9 mouse cellular contexts compared by ENCODE assay signal in the genomic region with DNA sequence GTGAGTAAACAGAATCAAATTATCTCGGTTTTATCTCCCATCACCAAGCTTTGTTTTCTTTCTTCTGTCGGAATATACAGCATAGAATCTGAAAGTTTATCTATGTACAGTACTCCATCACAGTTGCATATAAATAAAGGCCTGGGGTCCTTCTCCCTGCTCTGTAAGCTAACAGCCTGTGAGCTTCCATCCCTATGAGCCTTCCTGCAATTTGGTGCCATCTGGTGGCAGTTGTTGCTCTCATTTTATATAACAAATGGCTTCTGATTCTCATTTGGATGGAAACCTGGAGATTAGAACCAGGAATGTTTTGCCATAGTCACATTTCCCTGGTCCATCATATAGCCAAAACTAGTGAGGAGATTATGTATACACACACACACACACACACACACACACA.
DNase-seq lines count a peak whose midpoint lies in the region; ATAC-seq and TF ChIP-seq lines count a peak whose summit lies in the region.
"Had no signal": no experiment of that assay in that cellular context is flagged by ENCODE, and none has a peak within 500 bp of the region (broad histone marks: within the 10 kb centered on the region; RNA-seq: fewer than 3 reads in every experiment).

No protein-coding gene starts in this region.

- TF ChIP-seq CTCF in kidney, postnatal 0 days (IDR thresholded peaks at IDR 0.05; ENCODE audit: low read depth) = peak; percentile 79

- DNase-seq in kidney, postnatal 0 days (ENCODE audit: low spot score) = peak; percentile 71
- DNase-seq in ZHBTc4 (ENCODE audit: low read depth, low spot score) = peak; percentile 45
- DNase-seq in embryonic facial prominence, embryonic 11.5 days (ENCODE audit: low spot score) = peak; percentile 73
- peak; percentile 78 for DNase-seq in layer of hippocampus, adult 11-12 months (ENCODE audit: low spot score)
- DNase-seq in midbrain, embryonic 14.5 days = peak; percentile 89
- no peak for DNase-seq in thymus, postnatal 0 days (ENCODE audit: low spot score)
- DNase-seq in heart, adult 11 months = no peak

- ATAC-seq in kidney, postnatal 0 days (replicated peaks; ENCODE audit: low FRiP score, low read depth) = no peak
- no peak for ATAC-seq in kidney, embryonic 16.5 days (ENCODE audit: low FRiP score, low TSS enrichment)
- no peak for ATAC-seq in embryonic facial prominence, embryonic 11.5 days (replicated peaks; ENCODE audit: insufficient number of reproducible peaks, low FRiP score, low TSS enrichment, low read depth)
- peak; percentile 67; the same call in 1 of the 2 replicates for ATAC-seq in midbrain, embryonic 14.5 days (ENCODE audit: low FRiP score, low TSS enrichment)

- WGBS in kidney, postnatal 0 days = 36% methylated on average over 2 of the region's 2 CpGs
- 38% methylated on average over 2 of the region's 2 CpGs for WGBS in kidney, embryonic 16.5 days
- 45% methylated on average over 2 of the region's 2 CpGs for WGBS in embryonic facial prominence, embryonic 11.5 days
- WGBS in midbrain, embryonic 14.5 days = 36% methylated on average over 2 of the region's 2 CpGs

- no peaks in the 10 kb centered on the region for H3K36me3 ChIP-seq in kidney, postnatal 0 days (ENCODE audit: insufficient read depth, low read length)
- no peaks in the 10 kb centered on the region for H3K36me3 ChIP-seq in kidney, embryonic 16.5 days (ENCODE audit: insufficient read depth, low read length)
- no peaks in the 10 kb centered on the region for H3K36me3 ChIP-seq in embryonic facial prominence, embryonic 11.5 days (replicated peaks; ENCODE audit: control insufficient read depth, insufficient read depth, low read depth, low read length)
- H3K36me3 ChIP-seq in midbrain, embryonic 14.5 days (ENCODE audit: control insufficient read depth, insufficient read depth, low read length) = no peaks in the 10 kb centered on the region
- H3K36me3 ChIP-seq: embryonic facial prominence, embryonic 15.5 days had no signal

- H3K4me1 ChIP-seq in kidney, postnatal 0 days (replicated peaks; ENCODE audit: insufficient read depth, low read length) = no peaks in the 10 kb centered on the region
- H3K4me1 ChIP-seq in kidney, embryonic 16.5 days (ENCODE audit: insufficient read depth, low read length) = no peaks in the 10 kb centered on the region
- no peaks in the 10 kb centered on the region for H3K4me1 ChIP-seq in embryonic facial prominence, embryonic 11.5 days (ENCODE audit: control insufficient read depth, insufficient read depth, low read length)
- no peaks in the 10 kb centered on the region for H3K4me1 ChIP-seq in midbrain, embryonic 14.5 days (ENCODE audit: control insufficient read depth, insufficient read depth, low read length)
- H3K4me1 ChIP-seq: embryonic facial prominence, embryonic 15.5 days had no signal

- no peak overlapping the region for H3K9ac ChIP-seq in kidney, postnatal 0 days (ENCODE audit: low read depth, low read length)
- H3K9ac ChIP-seq in kidney, embryonic 16.5 days (replicated peaks; ENCODE audit: low read length) = no peak overlapping the region
- H3K9ac ChIP-seq in embryonic facial prominence, embryonic 11.5 days (replicated peaks; ENCODE audit: low read length) = no peak overlapping the region
- H3K9ac ChIP-seq in midbrain, embryonic 14.5 days (replicated peaks; ENCODE audit: low read length) = no peak overlapping the region
- H3K9ac ChIP-seq: embryonic facial prominence, embryonic 15.5 days had no signal

- no peak overlapping the region for H3K4me3 ChIP-seq in kidney, postnatal 0 days (replicated peaks; ENCODE audit: low read depth, low read length)
- H3K4me3 ChIP-seq in kidney, embryonic 16.5 days (ENCODE audit: low read length) = no peak overlapping the region
- no peak overlapping the region for H3K4me3 ChIP-seq in embryonic facial prominence, embryonic 11.5 days (ENCODE audit: low read depth, low read length)
- no peak overlapping the region for H3K4me3 ChIP-seq in midbrain, embryonic 14.5 days (replicated peaks; ENCODE audit: low read depth, low read length)
- H3K4me3 ChIP-seq: embryonic facial prominence, embryonic 15.5 days had no signal

- no peak overlapping the region for H3K27ac ChIP-seq in kidney, postnatal 0 days
- no peak overlapping the region for H3K27ac ChIP-seq in kidney, embryonic 16.5 days (ENCODE audit: low read length)
- H3K27ac ChIP-seq in embryonic facial prominence, embryonic 11.5 days (replicated peaks; ENCODE audit: low read depth, low read length) = no peak overlapping the region
- H3K27ac ChIP-seq in midbrain, embryonic 14.5 days (replicated peaks; ENCODE audit: low read depth, low read length) = no peak overlapping the region
- H3K27ac ChIP-seq: embryonic facial prominence, embryonic 15.5 days had no signal

- H3K27me3 ChIP-seq in kidney, postnatal 0 days (ENCODE audit: insufficient read depth, low read length) = no peaks in the 10 kb centered on the region
- no peaks in the 10 kb centered on the region for H3K27me3 ChIP-seq in kidney, embryonic 16.5 days (ENCODE audit: insufficient read depth, low read length)
- H3K27me3 ChIP-seq in embryonic facial prominence, embryonic 11.5 days (ENCODE audit: control insufficient read depth, insufficient read depth, low read length) = no peaks in the 10 kb centered on the region
- H3K27me3 ChIP-seq in midbrain, embryonic 14.5 days (ENCODE audit: control insufficient read depth, insufficient read depth, low read length) = no peaks in the 10 kb centered on the region
- H3K27me3 ChIP-seq: embryonic facial prominence, embryonic 15.5 days had no signal

- H3K9me3 ChIP-seq in kidney, postnatal 0 days (replicated peaks; ENCODE audit: low read length) = no peaks in the 10 kb centered on the region
- no peaks in the 10 kb centered on the region for H3K9me3 ChIP-seq in kidney, embryonic 16.5 days (ENCODE audit: low read length)
- H3K9me3 ChIP-seq in embryonic facial prominence, embryonic 11.5 days (replicated peaks; ENCODE audit: control insufficient read depth, low read length) = no peaks in the 10 kb centered on the region
- no peaks in the 10 kb centered on the region for H3K9me3 ChIP-seq in midbrain, embryonic 14.5 days (ENCODE audit: control insufficient read depth, low read length)
- H3K9me3 ChIP-seq: embryonic facial prominence, embryonic 15.5 days had no signal

- H3K4me2 ChIP-seq in kidney, postnatal 0 days (ENCODE audit: low read length) = no peak overlapping the region
- no peak overlapping the region for H3K4me2 ChIP-seq in kidney, embryonic 16.5 days (replicated peaks; ENCODE audit: low read depth, low read length)
- no peak overlapping the region for H3K4me2 ChIP-seq in embryonic facial prominence, embryonic 11.5 days (ENCODE audit: low read depth, low read length)
- H3K4me2 ChIP-seq in midbrain, embryonic 14.5 days (ENCODE audit: low read length) = no peak overlapping the region
- H3K4me2 ChIP-seq: embryonic facial prominence, embryonic 15.5 days had no signal

Comparison
In these comparisons a context has a peak if more than half of its experiments do, and no peak if none do; other contexts are left out.
1. DNase-seq: peak in kidney, postnatal 0 days (single experiment), ZHBTc4 (single experiment), embryonic facial prominence, embryonic 11.5 days (single experiment), layer of hippocampus, adult 11-12 months (single experiment) and midbrain, embryonic 14.5 days (single experiment); none in thymus, postnatal 0 days (single experiment) and heart, adult 11 months (single experiment).